Mouse (Mus musculus): ENCODE data around the gene 4930519P11Rik.

4930519P11Rik gene

GRCm38 (mm10) chr2:154632203-154632780 is 19.1 kb upstream of the 4930519P11Rik start:
- no peak for DNase-seq (ENCODE audit: low spot score)

GRCm38 (mm10) chr2:154630531-154630930 is 17.3 kb upstream of the 4930519P11Rik start:
- peak; percentile 31 for DNase-seq (ENCODE audit: low spot score)

- no peak for DNase-seq (ENCODE audit: low spot score)
Observed at GRCm38 (mm10) chr2:154624137-154624536, 10.9 kb upstream of the 4930519P11Rik start.

GRCm38 (mm10) chr2:154621684-154622083 is 8.4 kb upstream of the 4930519P11Rik start:
- no peak for DNase-seq (ENCODE audit: low spot score)

- no peak for DNase-seq (ENCODE audit: low spot score)
Observed at GRCm38 (mm10) chr2:154617061-154617460, 3.8 kb upstream of the 4930519P11Rik start.

- no peak for DNase-seq (ENCODE audit: low spot score)
Observed at GRCm38 (mm10) chr2:154615674-154616073, 2.4 kb upstream of the 4930519P11Rik start.

- DNase-seq (ENCODE audit: low spot score): no peak
Observed at GRCm38 (mm10) chr2:154614841-154615576, 1.8 kb upstream of the 4930519P11Rik start.

GRCm38 (mm10) chr2:154609050-154609767 is 4.0 kb downstream of the 4930519P11Rik start:
- DNase-seq (ENCODE audit: low spot score): no peak

- no peak for DNase-seq (ENCODE audit: low spot score)
Observed at GRCm38 (mm10) chr2:154606965-154607364, 6.3 kb downstream of the 4930519P11Rik start.

- no peak for DNase-seq (ENCODE audit: low spot score)
Observed at GRCm38 (mm10) chr2:154604156-154604555, 9.1 kb downstream of the 4930519P11Rik start.

GRCm38 (mm10) chr2:154603638-154604153 is 9.5 kb downstream of the 4930519P11Rik start, which contains the start of gene Pxmp4:
TSS of gene Pxmp4 (minus strand) at chr2:154603708.
- DNase-seq (ENCODE audit: low spot score): peak; percentile 100

GRCm38 (mm10) chr2:154603007-154603637 is 10.1 kb downstream of the 4930519P11Rik start:
- DNase-seq (ENCODE audit: low spot score): no peak

- DNase-seq (ENCODE audit: low spot score): no peak
Observed at GRCm38 (mm10) chr2:154601324-154601723, 11.9 kb downstream of the 4930519P11Rik start.

GRCm38 (mm10) chr2:154600586-154600985 is 12.7 kb downstream of the 4930519P11Rik start:
- no peak for DNase-seq (ENCODE audit: low spot score)

GRCm38 (mm10) chr2:154597399-154597798 is 15.8 kb downstream of the 4930519P11Rik start:
- DNase-seq (ENCODE audit: low spot score): no peak

GRCm38 (mm10) chr2:154595775-154596174 is 17.5 kb downstream of the 4930519P11Rik start:
- DNase-seq (ENCODE audit: low spot score): no peak

- no peak for DNase-seq (ENCODE audit: low spot score)
Observed at GRCm38 (mm10) chr2:154593025-154593424, 20.2 kb downstream of the 4930519P11Rik start.

GRCm38 (mm10) chr2:154591239-154591638 is 22.0 kb downstream of the 4930519P11Rik start:
- DNase-seq (ENCODE audit: low spot score): no peak

GRCm38 (mm10) chr2:154589051-154589450 is 24.2 kb downstream of the 4930519P11Rik start:
- no peak for DNase-seq (ENCODE audit: low spot score)

- no peak for DNase-seq (ENCODE audit: low spot score)
Observed at GRCm38 (mm10) chr2:154586405-154586804, 26.8 kb downstream of the 4930519P11Rik start.

- DNase-seq (ENCODE audit: low spot score): no peak
Observed at GRCm38 (mm10) chr2:154584931-154585601, 28.2 kb downstream of the 4930519P11Rik start.
